Mouse (Mus musculus): ENCODE measurements around the gene Prkg2.

GRCm38 (mm10) chr5:98995767-98996166 is 41.4 kb downstream of the Prkg2 start:
- TF ChIP-seq CTCF (IDR thresholded peaks at IDR 0.05; ENCODE audit: extremely low read depth, insufficient read depth, low read length) (no peak), POLR2A (IDR thresholded peaks at IDR 0.05; ENCODE audit: extremely low read depth, insufficient read depth, low read length) (no peak)
